Mouse (Mus musculus): ENCODE data around the gene Olfr1150-ps1.

Olfr1150-ps1 gene

GRCm38 (mm10) chr2:87843693-87844092, at the start of gene Olfr1150-ps1:
TSS of gene Olfr1150-ps1 (plus strand) at chr2:87843993.
- no peak for DNase-seq (ENCODE audit: low read depth, low spot score)

- DNase-seq (ENCODE audit: low read depth, low spot score): no peak
These were observed 43.5 kb upstream of the Olfr1150-ps1 start, which contains the start of gene Olfr1143 for GRCm38 (mm10) chr2:87800292-87800691. TSS of gene Olfr1143 (plus strand) at chr2:87800592.

DNA sequence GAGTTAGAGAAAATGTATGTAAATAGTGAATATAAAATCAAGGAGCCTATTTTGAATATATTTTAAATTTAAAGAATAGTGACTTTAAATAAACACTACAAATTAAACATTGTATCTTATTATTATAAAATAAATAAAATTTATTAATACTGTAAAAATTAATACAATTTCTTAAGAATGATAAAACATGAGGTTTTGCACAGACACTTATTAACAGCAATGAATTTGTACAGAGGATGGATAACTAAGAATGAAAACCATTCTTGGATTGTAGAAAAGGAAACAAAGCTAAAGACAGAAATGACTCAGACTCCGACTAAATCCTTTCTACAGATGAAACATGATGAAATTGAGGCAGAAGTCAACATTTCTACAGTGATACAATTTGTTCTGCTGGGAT, 34.3 kb upstream of the Olfr1150-ps1 start, which contains the start of gene Olfr1145:
Olfr1145 (plus strand) TSS at position 301 of the 400 bp plus-strand sequence.
- no peak for DNase-seq (ENCODE audit: low read depth, low spot score)

GRCm38 (mm10) chr2:87830233-87830632, 13.6 kb upstream of the Olfr1150-ps1 start, which contains the start of gene Olfr1148:
TSS of gene Olfr1148 (plus strand) at chr2:87830533.
- no peak for DNase-seq (ENCODE audit: low read depth, low spot score)

DNA sequence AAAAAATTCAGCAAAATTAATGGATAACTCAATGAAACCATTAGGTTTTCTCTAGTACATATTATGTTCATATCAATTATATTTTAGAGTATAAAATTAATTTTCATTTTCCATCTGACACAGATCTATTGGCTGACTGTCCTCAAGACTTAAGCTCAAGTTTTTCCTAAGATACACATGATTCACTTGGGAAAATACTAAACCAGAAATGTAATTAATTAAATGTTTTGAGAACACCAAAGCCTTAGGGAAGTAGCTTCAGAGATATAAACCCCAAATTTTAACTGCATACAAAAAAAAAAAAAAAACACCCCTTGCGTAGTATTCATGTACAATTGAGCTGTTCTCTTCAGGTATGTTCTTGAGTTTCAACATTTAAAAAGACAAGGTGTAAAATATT, 11.8 kb downstream of the Olfr1150-ps1 start, which contains the start of gene Olfr1151:
Olfr1151 (plus strand) TSS at position 301 of the 400 bp plus-strand sequence.
- DNase-seq (ENCODE audit: low read depth, low spot score): no peak

GRCm38 (mm10) chr2:87866192-87866591, 22.4 kb downstream of the Olfr1150-ps1 start, which contains the start of gene Olfr1152:
TSS of gene Olfr1152 (plus strand) at chr2:87866492.
- DNase-seq (ENCODE audit: low read depth, low spot score): no peak

DNA sequence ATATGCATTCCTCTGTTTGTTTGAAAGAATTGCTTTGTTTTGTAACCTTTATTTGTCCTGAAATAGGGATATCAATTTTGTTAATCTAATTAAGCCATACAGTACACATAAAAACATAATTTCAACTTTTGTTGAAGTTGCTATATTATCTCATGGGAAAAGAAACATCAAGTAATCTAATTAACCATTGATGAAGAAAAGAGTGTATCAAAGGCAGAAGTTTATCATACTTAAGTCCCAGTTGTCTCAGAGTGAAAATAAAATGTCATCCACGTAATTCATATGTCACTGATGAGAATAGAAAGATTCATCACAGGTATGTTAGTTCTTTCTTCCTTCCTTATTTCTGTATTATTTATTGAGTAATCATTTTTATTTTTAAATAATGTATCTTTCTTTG, 50.9 kb downstream of the Olfr1150-ps1 start, which contains the start of gene Olfr1153:
Olfr1153 (plus strand) TSS at position 301 of the 400 bp plus-strand sequence.
- no peak for DNase-seq (ENCODE audit: low read depth, low spot score)

Data from CD4-positive helper T cell, adult 2 months (primary cell).